Mouse (Mus musculus) MEL (cell line): ENCODE data around the gene Timp1.

ENCODE experiments used
- CHD1 ChIP-seq: IDR thresholded peaks from 2 replicates; pipeline ENCODE4 v1.6.1; 2012; ENCODE audit warnings: low read depth, mild to moderate bottlenecking, inconsistent platforms, low read length, improper control_type of control experiment
- ETS1 ChIP-seq: IDR thresholded peaks from 2 replicates; pipeline ENCODE4 v1.6.1; 2012; ENCODE audit warnings: low read depth, mild to moderate bottlenecking, inconsistent platforms, low read length, improper control_type of control experiment, moderate library complexity
- HCFC1 ChIP-seq: IDR thresholded peaks from 2 replicates; pipeline ENCODE4 v1.6.1; 2012; ENCODE audit warnings: low read depth, mild to moderate bottlenecking, inconsistent platforms, low read length, improper control_type of control experiment, moderate library complexity

DNA sequence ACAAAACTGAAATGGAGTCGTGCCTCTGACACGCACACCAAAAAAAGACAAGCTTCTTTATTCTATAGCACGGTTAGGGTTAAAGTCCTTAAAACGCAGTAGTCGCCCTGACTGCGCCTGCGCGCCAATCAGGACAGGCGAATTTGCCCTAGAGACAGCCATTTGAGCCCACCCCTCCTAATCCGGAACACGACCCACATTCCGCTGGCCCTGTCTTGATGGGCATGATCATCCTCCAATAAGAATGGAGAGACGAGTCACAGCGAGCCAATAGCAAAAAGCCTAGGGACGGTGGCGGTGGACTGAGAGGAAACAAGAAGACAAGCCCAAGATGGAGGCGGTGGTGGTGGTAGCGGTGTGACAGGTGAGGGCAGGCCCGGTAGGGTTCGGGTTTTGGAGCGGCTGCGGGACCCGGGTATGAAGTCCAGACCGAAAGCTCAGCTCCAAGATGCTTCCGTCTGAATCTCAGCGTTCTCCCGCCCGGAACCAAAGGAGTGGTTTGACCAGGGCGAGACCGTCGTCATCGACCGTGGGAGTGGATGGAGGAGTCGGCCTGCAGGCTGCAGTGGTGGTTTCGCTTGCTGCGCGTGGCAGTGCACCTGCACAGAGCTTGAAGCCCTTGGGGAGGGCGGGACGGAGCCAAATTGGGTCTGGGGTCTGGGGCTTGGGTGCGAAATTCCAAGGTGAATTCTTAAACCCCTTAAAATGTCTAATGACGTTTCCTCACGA is 21.5 kb upstream of the Timp1 start:
- TF ChIP-seq ETS1 (no peak), CHD1 (0 out of 2 replicates have a peak, but pooled peaks have one; percentile 44), HCFC1 (peak; percentile 85)
